Mouse (Mus musculus) limb, embryonic 12.5 days (tissue): ENCODE data around the gene Snrpg. TPM values are rescaled to one million over a fixed set of nuclear protein-coding genes. Genes with fewer than 3 reads are reported as not detected.

ENCODE experiments used
- ATAC-seq: fragments of 200-750 bp; cut with Nextera tagmentation; 2 replicates; pipeline ENCODE4 v1.8.0; 2017; ENCODE audit warnings: low read depth, moderate TSS enrichment; ENCODE audit not compliant: insufficient number of reproducible peaks, insufficient read depth, low FRiP score, low TSS enrichment
- H3K27ac ChIP-seq: fragments of 300-500 bp; sonication (generic); 2 replicates; pipeline ENCODE4 v1.5.1; 2016; ENCODE audit warnings: mild to moderate bottlenecking, moderate library complexity
- H3K27me3 ChIP-seq: fragments of 300-500 bp; sonication (generic); 2 replicates; pipeline ENCODE4 v1.6.1; 2016; ENCODE audit warnings: mild to moderate bottlenecking, moderate library complexity
- H3K36me3 ChIP-seq: fragments of 300-500 bp; sonication (generic); 2 replicates; pipeline ENCODE4 v1.6.1; 2016; ENCODE audit warnings: mild to moderate bottlenecking, moderate library complexity
- H3K4me1 ChIP-seq: fragments of 300-500 bp; sonication (generic); replicated peaks from 2 replicates; pipeline ENCODE4 v1.6.1; 2016
- H3K4me2 ChIP-seq: fragments of 300-500 bp; sonication (generic); 2 replicates; pipeline ENCODE4 v1.6.1; 2016; ENCODE audit warnings: mild to moderate bottlenecking, moderate library complexity
- H3K4me3 ChIP-seq: fragments of 300-500 bp; sonication (generic); replicated peaks from 2 replicates; pipeline ENCODE4 v1.5.1; 2016; ENCODE audit warnings: mild to moderate bottlenecking
- H3K9ac ChIP-seq: fragments of 300-500 bp; sonication (generic); replicated peaks from 2 replicates; pipeline ENCODE4 v1.6.1; 2016; ENCODE audit warnings: mild to moderate bottlenecking, moderate library complexity
- H3K9me3 ChIP-seq: fragments of 300-500 bp; sonication (generic); 2 replicates; pipeline ENCODE4 v1.6.1; 2016; ENCODE audit warnings: mild to moderate bottlenecking, moderate library complexity
- WGBS: fragments of 180-500 bp; shearing (Covaris S2); methylation state at CpG from one replicate; pipeline ENCODE4 v1.1.7; 2016; 5-methylcytosine and 5-hydroxymethylcytosine counted together
- polyA plus RNA-seq: library from polyadenylated mRNA; unstranded; fragments of >200 nt; fragmentation: Nextera tagmentation; extraction: Ambion mirVana; gene quantifications from 2 replicates; pipeline ENCODE4 v1.2.1, GENCODE M21; 2016

Snrpg gene
- polyA plus RNA-seq, 1 experiment from 2014 or later, result 790 TPM

GRCm38 (mm10) chr6:86343656-86344055 is 27.4 kb upstream of the Snrpg start:
- H3K27ac ChIP-seq, result no peak overlapping the region
- no peak overlapping the region for H3K9ac ChIP-seq
- H3K4me2 ChIP-seq, result no peak overlapping the region; the same call in 1 of the 2 replicates
- no peak for ATAC-seq
- WGBS, result 39% methylated on average over 7 of the region's 7 CpGs
- H3K4me1 ChIP-seq, result peaks cover 10% of the 10 kb centered on the region; the same call in 1 of the 2 replicates
- no peaks in the 10 kb centered on the region for H3K36me3 ChIP-seq
- H3K9me3 ChIP-seq, result no peaks in the 10 kb centered on the region
- H3K4me3 ChIP-seq, result no peak overlapping the region
- H3K27me3 ChIP-seq, result no peaks in the 10 kb centered on the region

DNA sequence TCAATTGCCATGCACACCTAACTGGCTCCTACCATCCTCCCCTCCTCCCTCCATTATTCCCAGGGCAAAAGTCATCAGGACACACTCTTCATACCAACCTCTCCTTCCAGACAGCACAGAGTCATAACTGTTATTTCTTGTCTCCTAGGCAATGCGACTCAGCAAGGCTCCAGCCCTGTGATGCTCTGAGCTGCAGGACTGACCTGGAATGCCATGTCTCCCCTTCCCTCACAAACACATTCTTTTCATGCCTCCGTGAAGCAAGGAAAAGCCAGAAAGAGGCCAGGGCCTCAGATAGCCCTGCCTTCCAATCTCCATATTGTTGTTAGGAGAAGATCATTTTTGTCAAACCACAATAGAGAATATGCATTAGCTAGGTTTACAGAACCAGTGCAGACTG is 25.0 kb upstream of the Snrpg start:
- H3K4me2 ChIP-seq, result no peak overlapping the region
- H3K27me3 ChIP-seq, result no peaks in the 10 kb centered on the region
- no peak overlapping the region for H3K9ac ChIP-seq
- 64% methylated on average over 2 of the region's 2 CpGs for WGBS
- no peak for ATAC-seq
- no peak overlapping the region for H3K27ac ChIP-seq
- H3K4me3 ChIP-seq, result no peak overlapping the region
- H3K36me3 ChIP-seq, result no peaks in the 10 kb centered on the region
- H3K9me3 ChIP-seq, result no peaks in the 10 kb centered on the region
- H3K4me1 ChIP-seq, result peaks cover 10% of the 10 kb centered on the region; the same call in 1 of the 2 replicates

DNA sequence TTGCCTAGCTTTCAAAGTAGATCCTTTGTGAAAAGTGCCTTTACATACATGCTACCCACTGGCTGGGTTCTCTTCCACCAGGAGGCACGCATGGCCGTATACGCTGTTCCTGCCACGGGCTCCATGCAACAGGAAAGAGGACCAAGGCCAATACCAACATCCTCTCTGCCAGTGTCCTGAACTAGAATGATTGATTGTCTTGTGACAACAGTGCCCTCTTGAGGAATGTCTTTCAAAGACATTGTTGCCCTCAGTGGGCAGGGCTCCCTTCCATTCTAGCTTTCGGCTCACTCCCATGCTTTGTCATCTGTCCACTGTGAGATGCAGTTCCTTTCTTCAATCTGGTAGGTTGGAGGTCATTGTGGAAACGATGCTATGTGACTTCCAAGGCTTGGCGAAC is 21.8 kb upstream of the Snrpg start:
- Histone ChIP-seq H3K4me2 (no peak overlapping the region), H3K9me3 (no peaks in the 10 kb centered on the region), H3K27ac (no peak overlapping the region), H3K4me1 (peaks cover 4% of the 10 kb centered on the region; the same call in 1 of the 2 replicates), H3K9ac (no peak overlapping the region), H3K27me3 (no peaks in the 10 kb centered on the region), H3K4me3 (no peak overlapping the region), H3K36me3 (no peaks in the 10 kb centered on the region)
- ATAC-seq, result no peak
- 74% methylated on average over 7 of the region's 7 CpGs for WGBS

DNA sequence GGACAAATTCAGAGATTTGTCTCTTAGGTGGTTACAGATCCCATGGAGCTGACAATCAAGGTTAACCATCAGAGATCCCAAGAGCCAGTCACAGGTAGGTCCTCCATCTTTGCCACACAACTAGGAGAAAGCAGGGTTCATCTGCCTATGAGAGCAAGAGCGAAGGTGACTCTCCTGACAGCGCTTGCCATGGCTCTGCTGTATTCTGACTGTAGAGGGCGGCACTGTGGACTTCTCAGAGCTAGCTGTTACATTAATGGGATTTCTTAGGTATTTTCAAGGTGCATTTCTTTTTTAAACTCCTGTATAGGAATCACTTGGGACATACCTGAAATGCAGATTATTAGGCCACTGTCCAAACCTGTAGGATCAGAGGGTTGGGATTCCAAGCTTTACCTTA is 16.2 kb upstream of the Snrpg start:
- ATAC-seq, result no peak
- no peaks in the 10 kb centered on the region for H3K27me3 ChIP-seq
- no peak overlapping the region for H3K27ac ChIP-seq
- 54% methylated on average over 3 of the region's 3 CpGs for WGBS
- no peak overlapping the region for H3K9ac ChIP-seq
- no peak overlapping the region for H3K4me2 ChIP-seq
- H3K4me1 ChIP-seq, result no peaks in the 10 kb centered on the region
- H3K9me3 ChIP-seq, result no peaks in the 10 kb centered on the region
- no peak overlapping the region for H3K4me3 ChIP-seq
- H3K36me3 ChIP-seq, result no peaks in the 10 kb centered on the region

- Histone ChIP-seq H3K27ac (no peak overlapping the region), H3K9me3 (no peaks in the 10 kb centered on the region), H3K4me1 (no peaks in the 10 kb centered on the region), H3K36me3 (no peaks in the 10 kb centered on the region), H3K27me3 (no peaks in the 10 kb centered on the region), H3K9ac (no peak overlapping the region), H3K4me3 (no peak overlapping the region), H3K4me2 (no peak overlapping the region)
- 83% methylated on average over 9 of the region's 9 CpGs for WGBS
- ATAC-seq, result no peak
Measured at GRCm38 (mm10) chr6:86356956-86357355, 14.1 kb upstream of the Snrpg start.

- H3K27ac ChIP-seq, result no peak overlapping the region
- H3K4me2 ChIP-seq, result no peak overlapping the region
- WGBS, result 60% methylated on average over 7 of the region's 7 CpGs
- H3K4me3 ChIP-seq, result no peak overlapping the region
- H3K9ac ChIP-seq, result no peak overlapping the region
- H3K36me3 ChIP-seq, result no peaks in the 10 kb centered on the region
- no peaks in the 10 kb centered on the region for H3K4me1 ChIP-seq
- no peak for ATAC-seq
- H3K27me3 ChIP-seq, result no peaks in the 10 kb centered on the region
- H3K9me3 ChIP-seq, result no peaks in the 10 kb centered on the region
Measured at GRCm38 (mm10) chr6:86360691-86361090, 10.4 kb upstream of the Snrpg start.

GRCm38 (mm10) chr6:86361373-86361772 is 9.7 kb upstream of the Snrpg start:
- Histone ChIP-seq H3K4me3 (no peak overlapping the region), H3K27ac (no peak overlapping the region), H3K9me3 (no peaks in the 10 kb centered on the region), H3K9ac (no peak overlapping the region), H3K27me3 (no peaks in the 10 kb centered on the region), H3K4me2 (no peak overlapping the region), H3K4me1 (peaks cover 3% of the 10 kb centered on the region), H3K36me3 (no peaks in the 10 kb centered on the region)
- ATAC-seq, result no peak
- 82% methylated on average over 7 of the region's 7 CpGs for WGBS

GRCm38 (mm10) chr6:86364442-86365141 is 6.5 kb upstream of the Snrpg start:
- WGBS, result 5% methylated on average over 17 of the region's 17 CpGs
- peak overlapping the region; percentile 69 for H3K4me3 ChIP-seq
- peak overlapping the region; percentile 57 for H3K9ac ChIP-seq
- H3K27ac ChIP-seq, result no peak overlapping the region
- H3K36me3 ChIP-seq, result peaks cover 22% of the 10 kb centered on the region
- no peaks in the 10 kb centered on the region for H3K27me3 ChIP-seq
- H3K4me2 ChIP-seq, result peak overlapping the region; percentile 85
- peaks cover 7% of the 10 kb centered on the region for H3K4me1 ChIP-seq
- peak; percentile 11; the same call in 1 of the 2 replicates for ATAC-seq
- no peaks in the 10 kb centered on the region for H3K9me3 ChIP-seq

GRCm38 (mm10) chr6:86365371-86366124 is 5.6 kb upstream of the Snrpg start, which contains the start of gene Fam136a:
Fam136a (plus strand) TSS chr6:86365646.
- WGBS, result under 1% methylated on average over 76 of the region's 76 CpGs
- peak; percentile 94 for ATAC-seq
- H3K27ac ChIP-seq, result peak within 1 kb of the TSS; percentile 59
- no peaks in the 10 kb centered on the region for H3K27me3 ChIP-seq
- peaks cover 10% of the 10 kb centered on the region for H3K4me1 ChIP-seq
- H3K36me3 ChIP-seq, result peaks cover 24% of the 10 kb centered on the region
- peak within 1 kb of the TSS; percentile 69 for H3K4me3 ChIP-seq
- peak within 1 kb of the TSS; percentile 85 for H3K4me2 ChIP-seq
- no peaks in the 10 kb centered on the region for H3K9me3 ChIP-seq
- peak within 1 kb of the TSS; percentile 76 for H3K9ac ChIP-seq

GRCm38 (mm10) chr6:86366125-86366852 is 4.8 kb upstream of the Snrpg start:
- H3K36me3 ChIP-seq, result peaks cover 24% of the 10 kb centered on the region

DNA sequence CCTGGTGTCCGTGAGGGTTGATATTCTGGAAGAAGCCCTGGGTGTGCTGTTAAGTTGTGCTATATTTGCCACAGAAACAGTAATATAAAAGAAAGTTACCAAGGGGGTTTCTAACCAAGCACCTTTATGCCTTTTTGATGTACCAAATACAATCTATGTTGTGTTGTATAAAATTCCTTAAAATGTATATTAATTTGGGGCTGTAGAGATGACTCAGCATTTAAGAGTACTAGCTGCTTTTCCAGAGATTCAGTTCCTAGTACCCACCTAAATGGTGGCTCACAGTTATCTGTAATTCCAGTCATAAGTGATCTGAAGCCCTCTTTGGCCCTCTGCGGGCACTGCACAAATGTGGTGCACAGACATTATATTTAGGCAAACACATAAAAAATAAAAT is 4.3 kb upstream of the Snrpg start:
- Histone ChIP-seq H3K4me1 (peaks cover 14% of the 10 kb centered on the region), H3K27ac (no peak overlapping the region), H3K36me3 (peaks cover 24% of the 10 kb centered on the region), H3K9me3 (no peaks in the 10 kb centered on the region), H3K4me2 (peak overlapping the region; percentile 85), H3K9ac (peak overlapping the region; percentile 76; the same call in 1 of the 2 replicates), H3K4me3 (peak overlapping the region; percentile 69), H3K27me3 (no peaks in the 10 kb centered on the region)
- WGBS, result 91% methylated on average over 2 of the region's 2 CpGs
- no peak for ATAC-seq

More at GRCm38 (mm10) chr6:86366125-86366852, 4.8 kb upstream of the Snrpg start:
- ATAC-seq, result no peak
- no peaks in the 10 kb centered on the region for H3K27me3 ChIP-seq
- H3K4me1 ChIP-seq, result peaks cover 14% of the 10 kb centered on the region
- peak overlapping the region; percentile 69 for H3K4me3 ChIP-seq
- peak overlapping the region; percentile 85 for H3K4me2 ChIP-seq
- no peaks in the 10 kb centered on the region for H3K9me3 ChIP-seq
- H3K9ac ChIP-seq, result peak overlapping the region; percentile 76
- peak overlapping the region; percentile 59 for H3K27ac ChIP-seq
- 50% methylated on average over 25 of the region's 25 CpGs for WGBS
